Mouse (Mus musculus): ENCODE results near the gene Rab4a. TPM values are rescaled to one million over a fixed set of nuclear protein-coding genes. Genes with fewer than 3 reads are reported as not detected.
A peak's percentile ranks its signal among the peaks of the same experiment; 100 is the strongest.

Rab4a gene
- 50.3 and 55.9 TPM in 2 replicates for polyA plus RNA-seq (2016; fragmentation: Nextera tagmentation; extraction: Ambion mirVana)

DNA sequence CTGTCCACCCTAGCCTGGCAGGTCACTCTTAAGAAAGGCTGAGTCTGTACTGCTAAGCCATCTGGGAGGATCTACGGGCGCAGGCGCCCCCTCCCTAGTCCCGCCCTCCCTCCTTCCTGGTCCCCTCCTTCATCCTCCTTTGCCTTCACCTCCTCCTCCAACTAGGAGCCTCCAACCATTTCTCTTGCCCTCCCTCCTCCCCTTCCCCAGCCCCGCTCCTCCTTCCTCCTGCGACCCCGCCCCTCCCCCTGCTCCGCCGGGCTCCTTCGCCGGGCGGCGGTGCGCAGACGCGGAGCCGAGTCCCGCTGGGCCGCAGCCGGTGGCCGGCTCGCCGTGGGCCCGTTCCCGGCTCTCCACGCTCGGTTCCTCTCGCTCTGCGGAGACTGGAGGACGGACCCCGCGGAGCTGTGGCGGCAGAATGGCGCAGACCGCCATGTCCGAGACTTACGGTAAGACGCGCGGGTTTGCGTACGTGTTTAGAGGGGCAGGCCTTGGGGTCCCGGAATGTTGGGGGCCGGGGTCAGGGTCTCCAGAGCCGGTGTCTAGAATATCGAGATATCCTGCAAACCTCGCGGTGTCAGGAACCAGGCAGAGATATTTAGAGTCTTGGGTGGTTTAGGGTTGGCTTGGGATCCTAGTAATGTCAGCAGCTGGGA is at the start of gene Rab4a:
Gene Rab4a, plus strand, starts transcription at position 268 of the 656 bp plus-strand sequence.
- peaks cover 20% of the 10 kb centered on the region for H3K4me1 ChIP-seq
- no peaks in the 10 kb centered on the region for H3K27me3 ChIP-seq
- no peaks in the 10 kb centered on the region for H3K9me3 ChIP-seq
- under 1% methylated on average over 47 of the region's 48 CpGs for WGBS
- H3K27ac ChIP-seq, result peak within 1 kb of the TSS; percentile 80
- H3K9ac ChIP-seq, result peak within 1 kb of the TSS; percentile 78
- peak within 1 kb of the TSS; percentile 83 for H3K4me3 ChIP-seq
- H3K4me2 ChIP-seq (replicated peaks), result peak within 1 kb of the TSS; percentile 86
- no peaks in the 10 kb centered on the region for H3K36me3 ChIP-seq
- peak; percentile 93 for ATAC-seq (ENCODE audit: insufficient number of reproducible peaks, insufficient read depth, low FRiP score, low TSS enrichment)

DNA sequence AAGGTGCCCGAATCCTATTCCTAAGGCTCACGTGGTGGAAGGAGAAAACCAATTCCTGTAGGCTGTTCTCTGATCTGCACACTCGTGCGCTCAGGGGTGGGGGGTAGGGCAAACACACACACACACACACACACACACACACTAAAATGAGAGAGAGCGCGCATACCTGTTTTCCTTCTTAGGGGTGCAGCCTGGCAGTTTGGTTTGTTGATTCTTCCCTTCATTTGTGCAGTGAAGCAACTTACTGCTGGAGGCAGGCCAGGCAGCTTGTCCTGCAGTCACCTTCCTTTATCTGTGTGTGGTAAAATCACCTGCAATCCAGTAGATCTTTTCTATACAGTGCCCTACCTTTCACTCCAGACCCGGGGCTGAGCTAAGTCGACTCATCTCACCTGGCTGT is 48.9 kb upstream of the Rab4a start:
- no peaks in the 10 kb centered on the region for H3K27me3 ChIP-seq
- ATAC-seq (ENCODE audit: insufficient number of reproducible peaks, insufficient read depth, low FRiP score, low TSS enrichment), result no peak
- no peak overlapping the region for H3K4me2 ChIP-seq (replicated peaks)
- H3K4me1 ChIP-seq, result peaks cover 40% of the 10 kb centered on the region
- H3K27ac ChIP-seq, result no peak overlapping the region
- H3K4me3 ChIP-seq, result no peak overlapping the region
- H3K9me3 ChIP-seq, result no peaks in the 10 kb centered on the region
- no peak overlapping the region for H3K9ac ChIP-seq
- WGBS, result 69% methylated on average over 8 of the region's 8 CpGs
- no peaks in the 10 kb centered on the region for H3K36me3 ChIP-seq

DNA sequence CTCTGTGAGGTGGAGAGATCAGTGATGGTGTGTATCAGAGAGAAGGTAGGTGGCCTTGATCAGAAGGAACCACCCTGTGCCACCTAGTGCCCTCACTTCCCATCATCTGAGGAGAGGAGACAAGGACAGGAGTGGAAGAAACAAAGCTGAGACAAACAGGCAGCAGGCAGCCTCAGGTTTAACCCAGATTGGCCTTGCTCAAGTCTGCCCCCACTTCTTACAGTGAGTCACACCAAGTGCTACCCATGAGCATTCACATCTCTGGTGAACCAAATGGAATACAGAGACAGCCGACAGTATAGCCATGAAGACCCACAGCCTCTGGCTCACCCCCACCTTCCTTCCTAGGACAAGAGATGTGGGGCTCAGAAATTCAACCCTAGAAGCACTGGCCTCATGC is 46.9 kb upstream of the Rab4a start:
- WGBS, result 94% methylated on average over 1 of the region's 1 CpGs
- Histone ChIP-seq H3K27me3 (0 out of 2 replicates have a peak, but pooled peaks cover 4% of the 10 kb centered on the region), H3K9ac (no peak overlapping the region), H3K4me1 (peaks cover 36% of the 10 kb centered on the region), H3K36me3 (no peaks in the 10 kb centered on the region), H3K9me3 (no peaks in the 10 kb centered on the region), H3K4me2 (replicated peaks) (no peak overlapping the region), H3K27ac (no peak overlapping the region), H3K4me3 (no peak overlapping the region)
- ATAC-seq (ENCODE audit: insufficient number of reproducible peaks, insufficient read depth, low FRiP score, low TSS enrichment), result no peak

DNA sequence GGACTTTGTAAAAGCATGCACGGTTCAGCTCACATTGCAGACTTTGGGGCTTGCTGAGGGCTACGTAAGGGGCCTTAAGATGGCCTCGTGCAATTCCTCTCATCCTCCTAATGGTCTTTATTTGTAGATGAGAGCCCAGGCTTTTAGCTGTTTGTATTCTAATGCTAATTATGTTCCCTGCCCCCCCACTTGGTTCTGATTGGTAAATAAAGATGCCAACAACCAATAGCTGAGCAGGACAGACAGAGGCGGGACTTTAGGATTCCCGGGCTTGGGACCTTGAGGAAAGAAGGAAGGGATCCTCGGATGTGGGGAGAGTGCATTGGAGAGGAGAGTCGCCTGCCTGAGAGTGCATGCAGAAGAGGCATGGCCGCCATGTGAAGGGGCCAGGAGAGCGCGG is 45.9 kb upstream of the Rab4a start:
- Histone ChIP-seq H3K4me3 (no peak overlapping the region), H3K27ac (no peak overlapping the region), H3K36me3 (no peaks in the 10 kb centered on the region), H3K4me2 (replicated peaks) (peak overlapping the region; percentile 34), H3K4me1 (peaks cover 29% of the 10 kb centered on the region), H3K27me3 (0 out of 2 replicates have a peak, but pooled peaks cover 4% of the 10 kb centered on the region), H3K9ac (peak overlapping the region; percentile 24; the same call in 1 of the 2 replicates), H3K9me3 (no peaks in the 10 kb centered on the region)
- 7% methylated on average over 10 of the region's 10 CpGs for WGBS
- peak; percentile 62; the same call in 1 of the 2 replicates for ATAC-seq (ENCODE audit: insufficient number of reproducible peaks, insufficient read depth, low FRiP score, low TSS enrichment)

DNA sequence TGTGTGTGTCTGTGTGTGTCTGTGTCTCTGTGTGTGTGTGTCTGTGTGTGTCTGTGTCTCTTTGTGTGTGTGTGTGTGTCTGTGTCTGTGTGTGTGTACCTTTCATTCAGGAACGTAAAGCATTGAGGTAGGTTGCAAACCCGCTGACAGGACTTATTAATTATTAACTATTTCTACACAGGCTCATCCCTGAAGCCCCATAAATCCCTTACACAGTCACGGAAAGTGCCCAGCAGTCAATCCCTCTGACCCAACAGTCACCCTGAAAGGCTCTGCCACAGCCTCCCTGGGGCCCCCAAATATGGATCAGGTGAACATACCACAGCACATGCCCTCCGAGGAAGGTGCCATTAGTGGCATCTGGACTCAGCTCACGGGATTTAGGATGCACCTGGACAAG is 45.2 kb upstream of the Rab4a start:
- 56% methylated on average over 5 of the region's 5 CpGs for WGBS
- Histone ChIP-seq H3K9me3 (no peaks in the 10 kb centered on the region), H3K9ac (0 out of 2 replicates have a peak overlapping the region, but pooled peaks have one; percentile 24), H3K27me3 (0 out of 2 replicates have a peak, but pooled peaks cover 4% of the 10 kb centered on the region), H3K4me3 (no peak overlapping the region), H3K4me1 (peaks cover 29% of the 10 kb centered on the region), H3K27ac (no peak overlapping the region), H3K4me2 (replicated peaks) (peak overlapping the region; percentile 34; the same call in 1 of the 2 replicates), H3K36me3 (no peaks in the 10 kb centered on the region)
- ATAC-seq (ENCODE audit: insufficient number of reproducible peaks, insufficient read depth, low FRiP score, low TSS enrichment), result no peak

DNA sequence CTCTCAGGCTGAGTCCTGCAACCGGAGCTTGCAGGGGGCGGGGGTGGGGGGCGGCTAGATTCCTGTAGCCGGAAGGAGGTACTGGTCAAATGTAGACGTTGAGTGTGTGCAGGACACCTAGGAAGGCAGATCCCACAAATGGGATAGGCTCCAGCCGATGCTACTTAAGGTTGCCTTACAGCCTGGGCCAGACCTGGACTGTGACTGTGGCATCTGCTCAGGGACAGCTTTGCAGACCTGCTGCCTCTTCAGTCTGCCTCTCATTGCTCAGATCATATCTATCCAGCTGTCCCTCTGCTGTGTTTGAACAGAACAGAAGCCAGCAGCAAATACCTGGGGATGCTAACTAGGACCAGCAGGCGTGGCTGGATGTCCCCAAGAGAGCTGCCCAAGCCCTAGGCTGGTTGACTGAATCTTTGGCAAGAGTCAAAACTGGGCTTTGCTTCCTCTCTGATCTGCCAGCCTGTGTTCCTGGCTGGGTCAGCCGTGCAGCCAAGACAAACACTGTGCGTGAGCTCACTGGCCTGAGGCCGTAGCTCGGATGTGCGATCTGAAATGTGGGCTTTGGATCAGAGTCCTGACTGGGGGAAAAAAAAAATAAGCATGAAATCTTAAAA is 44.4 kb upstream of the Rab4a start:
- Histone ChIP-seq H3K27ac (0 out of 2 replicates have a peak overlapping the region, but pooled peaks have one; percentile 14), H3K9ac (peak overlapping the region; percentile 13; the same call in 1 of the 2 replicates), H3K36me3 (no peaks in the 10 kb centered on the region), H3K4me1 (peaks cover 29% of the 10 kb centered on the region), H3K27me3 (peaks cover 4% of the 10 kb centered on the region; the same call in 1 of the 2 replicates), H3K4me2 (replicated peaks) (0 out of 2 replicates have a peak overlapping the region, but pooled peaks have one; percentile 6), H3K9me3 (no peaks in the 10 kb centered on the region), H3K4me3 (no peak overlapping the region)
- no peak for ATAC-seq (ENCODE audit: insufficient number of reproducible peaks, insufficient read depth, low FRiP score, low TSS enrichment)
- 16% methylated on average over 12 of the region's 12 CpGs for WGBS

DNA sequence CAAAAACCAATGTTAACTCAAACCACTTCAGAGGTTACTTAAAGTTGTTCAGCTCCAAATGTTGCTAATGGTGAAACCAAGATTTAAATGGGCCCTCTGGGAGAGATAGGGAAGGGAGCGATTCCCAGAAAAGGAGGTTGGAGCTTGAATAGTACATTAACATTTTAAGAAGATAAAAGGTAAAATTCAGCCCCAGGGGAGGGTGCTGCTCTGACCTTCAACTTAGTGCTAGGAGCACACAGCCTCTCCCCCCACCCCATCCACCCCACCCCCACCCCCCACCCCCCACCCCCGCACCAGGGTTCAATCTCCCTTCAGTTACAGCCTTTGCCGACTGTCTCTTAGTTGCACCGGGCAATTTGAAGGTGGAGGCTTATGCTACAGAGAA is 43.9 kb upstream of the Rab4a start:
- Histone ChIP-seq H3K4me3 (no peak overlapping the region), H3K9ac (no peak overlapping the region), H3K4me1 (peaks cover 29% of the 10 kb centered on the region), H3K4me2 (replicated peaks) (no peak overlapping the region), H3K27ac (no peak overlapping the region), H3K27me3 (peaks cover 4% of the 10 kb centered on the region; the same call in 1 of the 2 replicates), H3K36me3 (no peaks in the 10 kb centered on the region), H3K9me3 (no peaks in the 10 kb centered on the region)
- no peak for ATAC-seq (ENCODE audit: insufficient number of reproducible peaks, insufficient read depth, low FRiP score, low TSS enrichment)
- WGBS, result 24% methylated on average over 4 of the region's 4 CpGs

DNA sequence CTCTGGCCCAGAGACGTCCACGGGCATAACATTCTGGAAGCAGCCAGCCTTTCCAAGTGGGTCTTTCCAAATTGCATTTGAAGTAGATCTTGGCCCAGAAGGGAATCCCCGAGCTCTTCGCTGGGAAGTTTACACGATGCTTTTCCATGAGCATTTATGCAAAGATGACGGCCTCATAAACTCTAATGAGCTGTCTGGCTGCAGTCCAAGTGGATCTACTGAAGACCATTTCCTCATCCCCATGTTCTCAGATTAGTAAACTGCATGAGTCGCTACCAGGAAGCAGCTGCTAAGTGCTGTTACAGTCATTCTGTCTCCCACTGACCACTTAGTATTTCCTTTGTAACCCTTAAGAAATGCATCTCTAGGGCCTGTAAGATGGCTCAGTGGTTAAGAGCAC is 42.4 kb upstream of the Rab4a start:
- no peak for ATAC-seq (ENCODE audit: insufficient number of reproducible peaks, insufficient read depth, low FRiP score, low TSS enrichment)
- Histone ChIP-seq H3K4me3 (no peak overlapping the region), H3K4me1 (peaks cover 29% of the 10 kb centered on the region), H3K36me3 (no peaks in the 10 kb centered on the region), H3K27me3 (peaks cover 8% of the 10 kb centered on the region; the same call in 1 of the 2 replicates), H3K9me3 (no peaks in the 10 kb centered on the region), H3K9ac (no peak overlapping the region), H3K4me2 (replicated peaks) (no peak overlapping the region), H3K27ac (no peak overlapping the region)
- WGBS, result 79% methylated on average over 7 of the region's 7 CpGs

DNA sequence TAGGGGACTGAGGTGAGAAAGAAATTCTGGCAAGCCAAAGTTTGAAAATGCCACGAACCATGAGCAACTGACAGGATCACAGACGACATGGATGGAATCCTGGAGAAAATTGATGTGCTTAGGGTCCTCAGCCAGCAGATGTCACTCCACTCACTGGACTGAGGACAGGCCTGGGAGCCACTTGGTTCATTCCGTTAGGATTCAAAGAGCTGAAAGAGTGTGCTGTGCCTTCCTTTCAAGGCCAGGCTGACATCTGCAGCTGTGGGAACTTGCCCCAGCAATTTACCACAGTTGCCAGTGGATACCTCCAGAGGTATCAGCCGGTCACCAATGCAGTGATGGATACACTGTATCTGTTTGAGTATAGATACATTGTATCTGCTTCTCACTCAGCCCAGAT is 41.1 kb upstream of the Rab4a start:
- H3K27me3 ChIP-seq, result peaks cover 12% of the 10 kb centered on the region; the same call in 1 of the 2 replicates
- H3K36me3 ChIP-seq, result no peaks in the 10 kb centered on the region
- H3K4me2 ChIP-seq (replicated peaks), result no peak overlapping the region
- no peak for ATAC-seq (ENCODE audit: insufficient number of reproducible peaks, insufficient read depth, low FRiP score, low TSS enrichment)
- H3K4me1 ChIP-seq, result peaks cover 29% of the 10 kb centered on the region
- H3K9ac ChIP-seq, result no peak overlapping the region
- no peak overlapping the region for H3K27ac ChIP-seq
- WGBS, result 28% methylated on average over 4 of the region's 4 CpGs
- no peak overlapping the region for H3K4me3 ChIP-seq
- H3K9me3 ChIP-seq, result no peaks in the 10 kb centered on the region

DNA sequence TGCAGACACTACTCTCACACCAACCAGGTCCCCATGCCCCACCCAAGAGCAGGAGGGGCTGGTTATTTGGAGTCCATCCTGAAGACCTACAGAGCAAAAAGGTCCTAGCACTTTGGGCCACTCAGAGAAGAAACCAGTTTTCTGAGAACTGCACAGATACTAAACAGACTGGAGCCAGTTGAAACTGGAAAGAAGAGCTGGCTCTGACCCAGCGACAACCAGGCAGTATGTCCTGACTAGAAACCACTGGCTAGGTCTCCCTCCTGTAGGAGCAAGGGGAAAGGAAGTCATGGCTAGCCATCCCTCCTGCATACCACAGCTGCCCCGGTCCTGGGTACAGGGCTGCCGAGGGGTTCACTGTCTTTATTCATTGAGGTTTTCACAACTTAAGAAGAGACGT is 39.3 kb upstream of the Rab4a start:
- Histone ChIP-seq H3K27ac (no peak overlapping the region), H3K27me3 (peaks cover 12% of the 10 kb centered on the region; the same call in 1 of the 2 replicates), H3K36me3 (no peaks in the 10 kb centered on the region), H3K4me1 (peaks cover 13% of the 10 kb centered on the region), H3K9me3 (no peaks in the 10 kb centered on the region), H3K4me3 (no peak overlapping the region), H3K4me2 (replicated peaks) (no peak overlapping the region), H3K9ac (no peak overlapping the region)
- ATAC-seq (ENCODE audit: insufficient number of reproducible peaks, insufficient read depth, low FRiP score, low TSS enrichment), result no peak
- WGBS, result 80% methylated on average over 4 of the region's 4 CpGs

DNA sequence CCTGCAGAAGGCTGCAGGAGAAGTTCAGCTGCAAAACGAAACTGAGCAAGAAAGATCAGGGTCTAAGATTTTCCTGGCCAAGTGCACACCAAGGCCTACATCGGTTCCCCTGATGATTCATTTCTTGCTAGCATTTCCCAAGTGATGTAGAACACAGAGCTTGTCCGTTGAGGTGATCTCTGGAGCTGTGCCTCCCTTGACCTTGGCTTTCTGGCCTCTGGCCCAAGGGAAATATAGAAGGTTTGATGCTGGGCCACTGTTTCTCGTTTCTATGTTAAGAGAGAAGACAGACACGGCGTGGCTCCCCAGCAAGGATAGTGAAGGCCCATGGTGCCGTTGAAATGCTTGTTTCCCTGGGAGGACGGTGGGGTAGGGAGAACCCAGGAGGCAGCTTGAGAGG is 37.9 kb upstream of the Rab4a start:
- no peaks in the 10 kb centered on the region for H3K4me1 ChIP-seq
- no peak for ATAC-seq (ENCODE audit: insufficient number of reproducible peaks, insufficient read depth, low FRiP score, low TSS enrichment)
- no peak overlapping the region for H3K4me3 ChIP-seq
- H3K9ac ChIP-seq, result no peak overlapping the region; the same call in 1 of the 2 replicates
- H3K4me2 ChIP-seq (replicated peaks), result no peak overlapping the region
- no peaks in the 10 kb centered on the region for H3K9me3 ChIP-seq
- peaks cover 12% of the 10 kb centered on the region; the same call in 1 of the 2 replicates for H3K27me3 ChIP-seq
- WGBS, result 72% methylated on average over 8 of the region's 8 CpGs
- H3K36me3 ChIP-seq, result no peaks in the 10 kb centered on the region
- no peak overlapping the region for H3K27ac ChIP-seq

Measured in embryonic facial prominence, embryonic 12.5 days (tissue).